Mouse (Mus musculus) left cerebral cortex, adult 2 months (tissue): ENCODE measurements around the gene Spag7. TPM values are rescaled to one million over a fixed set of nuclear protein-coding genes. Genes with fewer than 3 reads are reported as not detected.

ENCODE experiments used
- DNase-seq, 2 experiments: peaks; one replicate each; pipeline ENCODE4 v3.0.0; 2021 to 2022; ENCODE audit warnings: low spot score in 2 of 2, mixed read lengths in 1 of 2; ENCODE audit errors: extremely low spot score in 1 of 2
- H3K27ac ChIP-seq: fragments of 200-600 bp; 2 replicates; pipeline ENCODE4 v1.8.1; 2022
- H3K4me3 ChIP-seq: fragments of 200-600 bp; 2 replicates; pipeline ENCODE4 v1.8.1; 2022
- CTCF ChIP-seq: fragments of 200-600 bp; IDR thresholded peaks from 2 replicates; pipeline ENCODE4 v1.8.1; 2022; ENCODE audit warnings: antibody characterized with exemption, mild to moderate bottlenecking, moderate library complexity
- intact Hi-C: fragments of 180-260 bp; cut with DNase I; formaldehyde crosslinking; loops from one replicate; pipeline ENCODE4 v1.15.1; 2025
- total RNA-seq, 2 experiments: library from RNA; stranded (reverse); gene quantifications; 2 replicates each; pipeline ENCODE4 v1.2.3; 2021

The Spag7 gene
- total RNA-seq, 2 experiments from 2014 or later = 52.2 to 56.7 TPM

DNA sequence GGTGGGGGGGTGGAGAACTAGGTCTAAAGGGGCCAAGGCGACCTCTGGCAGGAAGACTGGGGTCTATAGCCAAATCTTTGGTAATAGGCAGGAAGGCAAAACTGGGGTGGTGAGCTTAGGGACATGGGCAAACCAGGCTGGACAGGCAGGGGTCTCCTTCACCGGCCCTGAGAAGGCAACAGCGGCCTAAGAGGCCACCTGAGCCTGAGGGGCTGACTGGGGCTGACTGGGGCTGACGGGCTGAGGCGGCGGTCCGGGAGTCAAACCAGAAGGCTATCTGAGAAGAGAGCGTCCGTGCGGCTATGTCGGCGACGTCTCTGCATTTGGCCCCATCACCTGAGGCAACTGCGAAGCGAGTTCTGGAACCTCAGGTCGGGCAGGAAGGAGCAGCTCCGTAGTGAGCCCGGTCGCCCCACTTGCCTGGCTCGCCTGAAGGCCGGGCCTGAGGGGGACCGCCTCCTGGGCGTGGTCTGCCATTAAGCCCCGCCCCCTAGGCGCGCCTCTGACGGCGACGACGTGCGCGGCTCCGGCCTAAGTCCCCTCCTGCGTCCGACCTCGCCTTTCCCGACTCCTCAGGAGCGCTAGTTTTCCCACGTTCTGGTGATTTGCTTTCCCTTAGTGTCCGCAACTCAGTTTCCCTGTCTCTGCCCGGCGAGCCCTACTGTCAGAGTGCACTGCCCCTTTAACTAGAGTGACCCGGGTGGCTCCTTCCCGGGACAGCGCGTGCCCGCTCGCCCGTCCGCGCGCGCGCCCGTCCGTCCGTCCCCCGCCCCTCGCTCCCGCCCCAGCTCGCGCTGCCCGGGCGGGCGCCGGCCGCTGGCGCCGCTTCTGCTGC, 30.7 kb upstream of the Spag7 start, which contains the start of the genes Inca1 and Kif1c:
Inca1 (minus strand) TSS at position 434 of the 835 bp plus-strand sequence.
Kif1c (plus strand) TSS at position 827 of the 835 bp plus-strand sequence.
- H3K4me3 ChIP-seq = peak within 1 kb of the TSS; percentile 79
- peak; percentile 95 to 97 for DNase-seq
- TF ChIP-seq CTCF = no peak
- peak within 1 kb of the TSS; percentile 99 for H3K27ac ChIP-seq
- intact Hi-C loops = loop anchor here (1.0 to 2.0 kb wide), 2 partner anchors 12 to 53 kb away; partner anchors contain the start of genes Camta2, Rnf167 and Slc25a11

DNA sequence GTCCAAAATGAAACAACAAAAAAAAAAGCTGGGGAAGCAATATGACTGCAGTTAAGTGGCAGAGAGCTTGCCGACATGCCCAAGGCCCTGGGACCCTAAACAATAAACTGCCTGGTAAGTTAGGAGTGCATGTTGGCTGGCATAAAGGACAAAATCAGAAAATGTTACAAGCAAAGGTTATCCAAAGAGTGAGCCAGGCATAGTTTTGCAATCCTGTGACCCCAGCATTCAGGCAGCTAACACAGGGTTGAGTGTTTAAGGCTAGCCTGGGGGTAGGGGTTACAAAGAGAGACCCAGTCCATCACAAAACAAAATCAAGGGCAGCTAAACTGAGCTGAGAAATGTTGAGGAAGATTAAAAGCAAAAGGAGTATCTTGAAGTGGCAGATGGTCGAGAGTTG, 29.8 kb upstream of the Spag7 start:
- DNase-seq = no peak
- no peak for TF ChIP-seq CTCF
- intact Hi-C loops = no loop called here
- no peak overlapping the region for H3K4me3 ChIP-seq
- no peak overlapping the region for H3K27ac ChIP-seq

DNA sequence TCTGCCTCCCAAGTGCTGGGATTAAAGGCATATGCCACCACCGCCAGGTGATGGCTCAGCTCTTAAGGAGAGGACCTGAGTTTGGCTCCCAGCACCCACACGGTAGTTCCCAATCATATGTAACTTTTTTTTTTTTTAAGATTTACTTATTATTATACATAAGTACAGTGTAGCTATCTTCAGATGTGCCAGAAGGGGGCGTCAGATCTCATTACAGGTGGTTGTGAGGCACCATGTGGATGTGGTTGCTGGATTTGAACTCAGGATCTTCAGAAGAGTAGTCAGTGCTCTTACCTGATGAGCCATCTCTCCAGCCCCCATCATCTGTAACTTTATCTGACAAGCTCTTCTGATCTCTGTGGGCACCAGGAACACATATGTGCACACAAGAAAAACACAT, 28.2 kb upstream of the Spag7 start:
- intact Hi-C loops = no loop called here
- TF ChIP-seq CTCF = no peak; the same call in 1 of the 2 replicates
- H3K4me3 ChIP-seq = no peak overlapping the region
- no peak overlapping the region for H3K27ac ChIP-seq
- DNase-seq = no peak

DNA sequence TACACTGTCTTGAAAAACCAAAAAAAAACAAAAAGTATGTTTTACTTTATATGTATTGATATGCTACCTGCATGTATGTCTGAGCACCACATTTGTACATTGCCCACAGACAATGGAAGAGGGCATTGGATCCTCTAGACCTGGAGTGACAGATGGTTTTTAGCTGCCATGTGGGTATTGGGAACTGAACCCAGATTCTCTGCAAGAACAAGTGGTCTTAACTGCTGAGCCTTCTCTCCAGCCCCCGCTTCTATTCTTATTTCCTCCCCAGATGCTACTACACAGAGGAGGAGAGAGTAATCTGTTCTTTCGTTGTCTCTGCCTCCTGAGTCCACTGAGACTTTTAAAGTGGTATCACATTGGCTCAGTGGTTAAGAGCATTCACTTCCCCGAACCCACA, 24.3 kb upstream of the Spag7 start:
- DNase-seq = no peak
- Histone ChIP-seq H3K27ac (no peak overlapping the region), H3K4me3 (no peak overlapping the region)
- intact Hi-C loops = no loop called here
- no peak for TF ChIP-seq CTCF

DNA sequence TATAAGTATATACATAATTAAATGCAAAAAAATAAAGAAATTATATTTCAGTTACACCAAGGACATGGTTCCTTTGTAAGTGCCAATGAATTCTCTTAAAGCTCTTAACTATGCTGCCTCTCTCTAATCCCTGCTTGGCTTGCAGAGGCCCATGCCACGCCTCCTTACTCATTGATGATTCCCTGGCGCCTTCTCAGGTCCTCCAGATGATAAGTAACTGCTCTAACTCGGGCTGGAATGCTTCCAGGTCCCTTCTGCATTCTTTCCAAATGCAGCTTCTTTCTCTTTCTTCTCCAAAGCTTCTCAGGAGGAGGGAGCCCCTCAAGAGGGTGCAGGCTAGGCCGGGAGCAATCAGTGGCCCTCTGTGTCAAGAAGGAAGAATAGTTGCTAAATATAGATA, 20.4 kb upstream of the Spag7 start:
- Histone ChIP-seq H3K4me3 (no peak overlapping the region), H3K27ac (no peak overlapping the region)
- no peak for TF ChIP-seq CTCF
- DNase-seq = no peak
- intact Hi-C loops = no loop called here

DNA sequence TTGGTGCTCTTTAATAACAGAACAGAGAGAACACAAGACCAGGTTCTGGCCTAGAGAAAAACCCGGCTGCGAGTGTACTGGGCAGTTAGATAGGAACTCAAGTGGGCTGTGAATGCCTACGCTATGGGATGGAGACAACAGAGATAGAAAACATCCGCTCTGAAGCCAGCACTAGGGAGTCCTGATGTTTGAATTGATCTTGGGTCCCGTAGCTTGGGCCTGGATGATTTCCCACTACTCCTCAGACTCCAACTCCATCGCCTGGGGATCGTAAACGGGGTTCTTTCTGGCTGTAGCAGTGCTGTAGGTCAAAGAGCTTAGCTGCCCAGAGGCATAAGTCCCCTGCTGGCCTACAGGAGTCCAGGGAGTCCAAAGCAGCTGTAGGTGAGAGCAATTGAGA, 19.2 kb upstream of the Spag7 start:
- Histone ChIP-seq H3K4me3 (peak overlapping the region; percentile 98), H3K27ac (peak overlapping the region; percentile 99)
- DNase-seq = no peak
- no peak for TF ChIP-seq CTCF
- intact Hi-C loops = loop anchor here (1.0 kb wide), 1 partner anchor 12 kb away; the partner anchor contains the start of genes Inca1 and Kif1c

DNA sequence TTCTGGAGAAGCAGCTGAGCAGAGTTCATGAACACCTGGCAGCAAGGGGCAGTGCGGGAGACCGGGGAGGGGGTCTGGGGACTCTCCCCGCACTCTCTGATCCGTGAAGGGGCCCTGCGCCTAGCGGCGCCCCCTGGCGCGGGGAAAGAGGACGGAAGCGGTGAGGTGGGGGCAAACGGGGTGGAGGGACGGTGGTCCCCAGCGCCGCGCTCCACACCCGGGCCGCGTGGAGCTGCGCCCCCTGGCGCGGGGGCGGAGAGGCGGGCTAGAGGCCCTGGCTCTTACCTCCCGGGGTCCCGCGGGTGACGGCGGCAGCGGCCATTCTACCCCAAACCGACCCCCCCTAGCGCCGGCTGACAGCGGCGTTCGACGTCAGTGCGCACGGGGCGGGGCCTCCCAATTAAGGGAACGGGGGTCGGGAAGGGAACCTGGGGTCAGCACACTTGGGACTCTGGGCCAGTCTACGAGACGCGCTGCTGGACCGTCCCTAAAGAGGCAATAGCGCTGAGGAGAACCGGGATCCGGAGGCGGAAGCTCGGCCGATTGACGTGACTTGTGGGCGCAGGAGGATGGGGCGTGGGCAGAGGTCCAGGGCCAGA, 18.5 kb upstream of the Spag7 start, which contains the start of gene Camta2:
Camta2 (minus strand) TSS at position 505 of the 599 bp plus-strand sequence.
- intact Hi-C loops = loop anchor here (1.0 kb wide), 1 partner anchor 13 kb away; the partner anchor contains the start of genes Inca1 and Kif1c
- peak; percentile 86 to 89 for DNase-seq
- H3K27ac ChIP-seq = peak within 1 kb of the TSS; percentile 99
- TF ChIP-seq CTCF = peak; percentile 59
- H3K4me3 ChIP-seq = peak within 1 kb of the TSS; percentile 98

DNA sequence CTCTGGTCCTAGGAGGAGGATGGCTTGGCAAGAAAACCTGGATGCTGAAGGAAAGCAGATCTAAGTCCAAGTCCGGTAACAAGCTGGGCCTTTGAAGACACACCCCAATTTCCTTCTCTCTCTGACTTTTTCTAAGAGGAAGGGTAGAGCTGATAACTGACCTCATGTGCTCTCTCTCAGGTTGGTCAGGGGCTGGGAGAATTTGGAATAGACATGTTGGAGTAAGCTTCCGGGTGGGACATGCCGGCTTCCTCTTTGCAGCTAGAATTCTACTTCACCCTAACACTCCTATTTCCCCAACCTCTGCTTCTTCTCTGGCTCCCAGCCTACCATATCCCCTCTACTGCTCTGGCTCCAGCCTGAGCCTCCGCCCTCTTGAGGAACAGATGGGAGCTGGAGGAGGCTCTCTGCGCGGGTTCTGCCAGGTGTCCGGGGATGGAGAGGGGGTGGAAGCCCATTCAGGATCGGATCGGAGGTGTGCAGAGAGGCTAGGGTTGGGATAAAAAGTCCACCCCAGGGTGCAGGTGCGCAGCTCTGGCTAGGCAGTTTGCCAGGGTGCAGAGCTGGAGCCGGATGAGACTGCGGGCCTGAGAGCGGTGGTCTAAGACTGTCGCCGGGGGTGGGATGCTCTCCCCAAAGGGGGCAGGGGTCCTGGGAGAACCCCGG, 17.8 kb upstream of the Spag7 start:
- Histone ChIP-seq H3K27ac (peak overlapping the region; percentile 99), H3K4me3 (peak overlapping the region; percentile 98)
- peak; percentile 51 to 70 for DNase-seq
- no peak for TF ChIP-seq CTCF
- intact Hi-C loops = no loop called here

DNA sequence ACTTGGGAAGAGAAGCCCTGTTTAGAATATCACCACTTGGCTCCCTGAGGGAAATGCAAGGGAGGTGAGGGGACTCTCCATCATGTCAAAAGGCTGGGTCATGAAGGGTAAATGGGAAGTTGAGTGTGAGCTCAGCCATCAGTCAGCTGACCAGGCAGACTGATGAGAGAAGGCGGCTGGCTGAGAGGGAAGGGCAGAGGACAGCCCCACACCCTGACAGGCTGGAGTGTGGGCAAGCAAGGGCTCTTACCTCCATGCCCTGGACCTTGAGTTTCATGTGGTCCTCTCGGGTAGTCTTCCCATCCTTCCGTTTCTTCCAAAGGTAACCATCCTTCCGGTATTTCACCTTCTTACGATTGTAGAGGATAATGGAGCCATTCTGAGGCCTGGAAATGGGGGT, 14.4 kb upstream of the Spag7 start:
- no peak for DNase-seq
- no peak for TF ChIP-seq CTCF
- H3K4me3 ChIP-seq = no peak overlapping the region
- intact Hi-C loops = no loop called here
- H3K27ac ChIP-seq = peak overlapping the region; percentile 28; the same call in 1 of the 2 replicates

DNA sequence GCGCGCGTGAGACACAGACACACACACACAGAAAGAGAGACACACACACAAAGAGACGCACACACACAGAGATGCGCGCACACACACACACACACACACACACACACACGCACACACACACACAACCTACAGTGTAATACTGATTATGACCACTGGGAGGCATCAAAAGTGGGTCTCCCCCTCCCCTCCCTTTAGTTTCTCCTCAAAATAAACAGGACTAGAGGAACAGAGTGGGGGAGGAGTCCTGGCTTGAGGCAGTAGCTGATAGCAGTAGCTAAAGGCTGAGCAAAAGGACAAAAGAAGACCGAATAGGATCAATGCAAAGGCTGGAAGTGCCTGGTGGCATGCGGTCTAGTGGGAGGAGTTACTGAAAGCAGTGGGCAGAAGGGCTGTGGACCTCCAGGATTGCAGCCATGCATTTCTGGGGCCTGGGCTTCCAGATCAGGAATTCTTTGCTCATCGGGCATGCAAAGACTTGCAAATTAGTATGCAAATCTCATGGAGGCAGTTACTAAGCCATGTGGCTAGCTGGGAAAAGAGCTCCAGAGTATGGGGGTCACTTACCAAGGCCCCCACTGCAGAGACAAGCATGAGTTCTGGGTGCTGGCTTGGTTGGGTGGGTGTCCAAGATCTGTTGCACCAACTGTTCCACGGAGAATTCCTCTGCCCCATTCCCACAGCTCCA, 12.8 kb upstream of the Spag7 start:
- no peak for DNase-seq
- Histone ChIP-seq H3K4me3 (no peak overlapping the region), H3K27ac (peak overlapping the region; percentile 47)
- TF ChIP-seq CTCF = peak; percentile 40
- intact Hi-C loops = no loop called here

DNA sequence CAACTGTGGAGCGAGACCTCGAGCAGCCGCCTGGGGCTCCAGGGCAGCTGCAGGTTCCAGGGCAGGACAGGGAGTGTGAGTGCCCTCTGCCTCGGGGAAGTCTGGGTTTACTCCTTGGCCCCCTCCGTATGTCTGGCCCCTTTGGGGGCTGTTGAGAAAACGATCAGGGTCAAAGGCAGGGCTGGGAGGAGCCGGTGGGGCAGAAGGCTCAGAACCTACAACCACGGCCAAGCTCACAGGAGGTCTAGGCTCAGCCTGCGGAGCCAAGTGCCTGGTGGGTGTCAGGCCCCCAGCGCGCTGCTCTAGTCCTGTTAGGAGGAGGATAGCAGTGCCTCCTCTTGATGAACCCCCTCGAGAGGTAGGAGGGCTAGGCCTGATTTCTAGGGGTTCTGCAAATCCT, 12.0 kb upstream of the Spag7 start:
- no peak for TF ChIP-seq CTCF
- intact Hi-C loops = no loop called here

More for the DNA sequence above, 12.0 kb upstream of the Spag7 start:
- Histone ChIP-seq H3K4me3 (no peak overlapping the region), H3K27ac (no peak overlapping the region)
- no peak for DNase-seq
